Mouse (Mus musculus) liver, adult 2 months (tissue): ENCODE results near the gene Kcnj15.

Experiments used
- CTCF ChIP-seq: fragments of 200-500 bp; IDR thresholded peaks from 2 replicates; pipeline ENCODE4 v1.5.1; 2011; ENCODE audit warnings: low read depth, low read length, control low read depth
- POLR2A ChIP-seq: fragments of 200-500 bp; IDR thresholded peaks from 2 replicates; pipeline ENCODE4 v1.6.1; 2011; ENCODE audit warnings: low read length, control low read depth; ENCODE audit not compliant: insufficient read depth; ENCODE audit errors: extremely low read depth

DNA sequence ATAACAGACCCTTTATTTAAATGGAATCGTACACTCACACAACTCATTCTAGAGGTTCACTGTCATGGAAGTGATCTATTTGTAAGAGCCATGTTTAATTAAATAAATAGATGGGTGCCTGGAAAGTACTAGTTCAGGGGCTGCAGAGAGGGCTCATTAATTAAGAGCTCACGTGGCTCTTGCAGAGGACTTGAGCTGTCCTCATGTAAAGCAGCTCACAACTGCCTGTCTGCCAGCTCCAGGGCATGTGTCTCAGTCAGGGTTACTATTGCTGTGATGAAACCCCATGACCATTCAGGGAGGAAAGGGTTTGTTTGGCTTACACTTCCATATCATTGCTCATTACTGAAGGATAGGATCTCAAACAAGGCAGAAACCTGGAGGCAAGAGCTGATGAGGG lies 37.9 kb upstream of the Kcnj15 start:
- TF ChIP-seq CTCF (no peak), POLR2A (no peak)
